In genomic region chr9:67632521-67633025, GRCm38 (mm10) we compare ENCODE assay signal across 7 mouse cellular contexts.
DNase-seq lines count a peak whose midpoint lies in the region; ATAC-seq and TF ChIP-seq lines count a peak whose summit lies in the region.

No protein-coding gene starts in this region.

- H3ac ChIP-seq in C2C12 (ENCODE audit: control insufficient read depth, insufficient read length, low read depth): peak overlapping the region; percentile 55

- peak overlapping the region; percentile 71 for H3K4me3 ChIP-seq in C2C12 (ENCODE audit: insufficient read depth, poor library complexity, severe bottlenecking)
- peak overlapping the region; percentile 78 to 83 for H3K4me3 ChIP-seq in heart, embryonic 14.5 days (ENCODE audit: control insufficient read depth in 1 of 2, insufficient read depth in 1 of 2, low read depth in 1 of 2, low read length in 2 of 2)
- H3K4me3 ChIP-seq in left cerebral cortex, adult 2 months: peak overlapping the region; percentile 84
- H3K4me3 ChIP-seq in midbrain, embryonic 16.5 days (ENCODE audit: low read depth, low read length): peak overlapping the region; percentile 66

- under 1% methylated on average over 35 of the region's 40 CpGs for WGBS in heart, embryonic 14.5 days
- WGBS in midbrain, embryonic 16.5 days: under 1% methylated on average over 40 of the region's 40 CpGs

- no peak for TF ChIP-seq CTCF in C2C12 (IDR thresholded peaks at IDR 0.05; ENCODE audit: control insufficient read depth, insufficient read depth, insufficient read length)
- TF ChIP-seq CTCF in left cerebral cortex, adult 2 months (IDR thresholded peaks at IDR 0.05): no peak

- H3K36me3 ChIP-seq in C2C12 (ENCODE audit: control insufficient read depth, insufficient read depth): no peaks in the 10 kb centered on the region
- no peaks in the 10 kb centered on the region for H3K36me3 ChIP-seq in heart, embryonic 14.5 days (ENCODE audit: control insufficient read depth, insufficient read depth, low read length)
- H3K36me3 ChIP-seq in midbrain, embryonic 16.5 days (ENCODE audit: control insufficient read depth, insufficient read depth, low read length): no peaks in the 10 kb centered on the region

- DNase-seq in A20 (ENCODE audit: low read depth, low spot score): peak; percentile 84
- peak; percentile 45 for DNase-seq in embryo, embryonic 10.5 days (ENCODE audit: low spot score)
- DNase-seq in left cerebral cortex, adult 2 months (ENCODE audit: extremely low spot score in 1 of 2, low spot score in 2 of 2): peak; percentile 24 to 32
- no peak for DNase-seq in spleen, postnatal 4 days (ENCODE audit: low spot score in 2 of 2)

- peak; percentile 64 for ATAC-seq in heart, embryonic 14.5 days (ENCODE audit: insufficient number of reproducible peaks, insufficient read depth, low FRiP score, low read depth)
- peak; percentile 78 for ATAC-seq in midbrain, embryonic 16.5 days

- peak overlapping the region; percentile 75 for H3K4me2 ChIP-seq in heart, embryonic 14.5 days (ENCODE audit: low read length)
- peak overlapping the region; percentile 98 for H3K4me2 ChIP-seq in midbrain, embryonic 16.5 days (ENCODE audit: low read length)

- intact Hi-C loops in left cerebral cortex, adult 2 months (cut with DNase I): loop anchor here (2.0 to 5.0 kb wide), 2 partner anchors 318 to 585 kb away; partner anchors contain the start of gene Tpm1

- H3K9me3 ChIP-seq in heart, embryonic 14.5 days (ENCODE audit: control insufficient read depth, low read length): no peaks in the 10 kb centered on the region
- no peaks in the 10 kb centered on the region for H3K9me3 ChIP-seq in midbrain, embryonic 16.5 days (replicated peaks; ENCODE audit: control insufficient read depth, low read length, poor library complexity, severe bottlenecking)

- H3K9ac ChIP-seq in heart, embryonic 14.5 days (ENCODE audit: low read length): peak overlapping the region; percentile 86
- H3K9ac ChIP-seq in midbrain, embryonic 16.5 days (ENCODE audit: low read depth, low read length): peak overlapping the region; percentile 78

- peak overlapping the region; percentile 72 to 79 for H3K27ac ChIP-seq in heart, embryonic 14.5 days (replicated peaks in 1 of 2; ENCODE audit: control insufficient read depth in 1 of 2, insufficient read depth in 1 of 2, low read depth in 2 of 2, low read length in 2 of 2)
- peak overlapping the region; percentile 89 for H3K27ac ChIP-seq in left cerebral cortex, adult 2 months
- H3K27ac ChIP-seq in midbrain, embryonic 16.5 days (ENCODE audit: low read length): peak overlapping the region; percentile 84

- no peaks in the 10 kb centered on the region for H3K79me2 ChIP-seq in C2C12 (ENCODE audit: control insufficient read depth, insufficient read depth)

- H3K27me3 ChIP-seq in C2C12 (ENCODE audit: control insufficient read depth, insufficient read depth, insufficient read length): no peaks in the 10 kb centered on the region
- H3K27me3 ChIP-seq in heart, embryonic 14.5 days (ENCODE audit: control insufficient read depth, insufficient read depth, low read length): peaks cover 2% of the 10 kb centered on the region; the same call in 1 of the 2 replicates
- peaks cover 3% of the 10 kb centered on the region; the same call in 1 of the 2 replicates for H3K27me3 ChIP-seq in midbrain, embryonic 16.5 days (ENCODE audit: control insufficient read depth, insufficient read depth, low read depth, low read length)

- no peaks in the 10 kb centered on the region for H3K79me3 ChIP-seq in C2C12 (ENCODE audit: low read depth)

- peaks cover 9 to 36% of the 10 kb centered on the region in 2 experiments for H3K4me1 ChIP-seq in heart, embryonic 14.5 days (ENCODE audit: control insufficient read depth in 2 of 2, insufficient read depth in 2 of 2, low read length in 2 of 2)
- peaks cover 11% of the 10 kb centered on the region for H3K4me1 ChIP-seq in midbrain, embryonic 16.5 days (ENCODE audit: control insufficient read depth, insufficient read depth, low read length)

TF ChIP-seq in C2C12, 6 proteins besides CTCF, POLR2A, EP300 and RAD21:
- TF ChIP-seq CEBPB (IDR thresholded peaks at IDR 0.05; ENCODE audit: low read depth) (no peak), FOSL1 (IDR thresholded peaks at IDR 0.05; ENCODE audit: insufficient read depth, low read length, poor library complexity, severe bottlenecking) (no peak), MYOG (IDR thresholded peaks at IDR 0.05; ENCODE audit: control insufficient read depth, extremely low read depth, insufficient read length) (no peak), MYOD1 (IDR thresholded peaks at IDR 0.05; ENCODE audit: control insufficient read depth, insufficient read length, low read depth) (no peak), USF1 (IDR thresholded peaks at IDR 0.05; ENCODE audit: low read depth) (no peak), MAX (IDR thresholded peaks at IDR 0.05) (no peak)

Comparison
In these comparisons a context has a peak if more than half of its experiments do, and no peak if none do; other contexts are left out.
1. DNase-seq: peak in A20 (single experiment), embryo, embryonic 10.5 days (single experiment) and left cerebral cortex, adult 2 months (2 of 2); none in spleen, postnatal 4 days (0 of 2).
2. Peak in every context shown above with its lines, with median percentiles within 50 percentile points of each other: H3K4me3 ChIP-seq and H3K27ac ChIP-seq.